ENCODE assay signal across 8 mouse cellular contexts in the genomic region with DNA sequence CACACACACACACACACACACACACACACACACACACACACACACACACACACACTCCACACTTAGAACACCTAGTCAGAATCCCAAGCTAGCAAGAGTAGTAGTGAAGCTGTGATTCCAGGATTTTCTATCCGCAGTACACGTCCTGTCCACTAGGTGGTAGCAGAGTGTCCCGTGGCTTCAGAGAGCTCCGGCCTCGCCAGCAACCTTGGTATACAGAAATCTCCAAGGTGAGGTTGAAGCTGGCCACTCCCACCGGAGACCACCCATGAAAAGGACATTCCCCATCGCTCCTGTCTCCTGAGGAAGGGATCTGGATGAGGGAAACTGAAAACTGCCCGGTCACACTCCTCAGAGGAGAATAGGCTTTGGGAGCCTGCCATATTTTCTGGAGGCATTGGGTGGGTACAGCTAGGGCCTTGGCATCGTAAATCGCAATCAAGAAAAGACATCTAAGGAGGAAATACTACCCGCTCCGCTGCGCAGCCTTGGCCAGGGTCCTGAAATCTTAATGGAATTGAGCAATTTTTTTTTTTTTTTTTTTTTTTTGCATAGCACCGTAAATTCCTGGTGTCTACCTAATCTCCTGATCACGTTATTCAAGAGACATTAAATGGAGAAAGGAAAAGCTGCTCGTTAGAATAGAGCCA.
DNase-seq lines count a peak whose midpoint lies in the region; ATAC-seq lines count a peak whose summit lies in the region.

No protein-coding gene starts in this region.

- no peak for ATAC-seq in limb, embryonic 11.5 days (ENCODE audit: insufficient number of reproducible peaks, low FRiP score, low TSS enrichment, low read depth)
- ATAC-seq in megakaryocyte, adult 5-6 weeks (ENCODE audit: poor library complexity, severe bottlenecking) = no peak

- H3K4me2 ChIP-seq in limb, embryonic 11.5 days (ENCODE audit: low read depth, severe bottlenecking) = no peak overlapping the region

- no peaks in the 10 kb centered on the region for H3K9me3 ChIP-seq in limb, embryonic 11.5 days (ENCODE audit: control insufficient read depth, low read length)

- 34% methylated on average over 16 of the region's 16 CpGs for WGBS in limb, embryonic 11.5 days

- H3K27me3 ChIP-seq in limb, embryonic 11.5 days (ENCODE audit: control insufficient read depth, insufficient read depth, low read length) = no peaks in the 10 kb centered on the region

- H3K36me3 ChIP-seq in limb, embryonic 11.5 days (ENCODE audit: control insufficient read depth, insufficient read depth, low read length) = no peaks in the 10 kb centered on the region

- H3K4me1 ChIP-seq in limb, embryonic 11.5 days (ENCODE audit: control insufficient read depth, insufficient read depth, low read length) = no peaks in the 10 kb centered on the region

- no peak overlapping the region for H3K9ac ChIP-seq in limb, embryonic 11.5 days (ENCODE audit: low read length)

- DNase-seq in ovary, postnatal 10 days (ENCODE audit: low spot score) = peak; percentile 36
- DNase-seq in ovary, adult 18-20 months (ENCODE audit: low spot score) = no peak
- DNase-seq in adrenal gland, postnatal 10 days = peak; percentile 76
- DNase-seq in embryo, embryonic 11.5 days (ENCODE audit: low read depth, low spot score) = peak; percentile 48
- DNase-seq in kidney, adult 9 months = peak; percentile 75
- DNase-seq in limb, embryonic 11.5 days (ENCODE audit: low spot score) = peak; percentile 83
- DNase-seq in retina, postnatal 1 day = peak; percentile 76

- H3K4me3 ChIP-seq in limb, embryonic 11.5 days (ENCODE audit: low read depth, low read length) = no peak overlapping the region

- H3K27ac ChIP-seq in limb, embryonic 11.5 days (replicated peaks; ENCODE audit: low read depth, low read length) = no peak overlapping the region
